Mouse (Mus musculus) MEL-GATA-1-ER (cell line): Measurements from ENCODE around the gene 2010300C02Rik.
"Not testable (repeated sequence)": the region's sequence is repeated elsewhere in the genome, so short reads cannot be mapped to it uniquely, and the experiment has no call there.

Experiments
- DNase-seq: peaks from one replicate; pipeline ENCODE4 v3.0.0-alpha.2; 2012; ENCODE audit warnings: low read depth; ENCODE audit errors: extremely low read depth

The 2010300C02Rik gene

GRCm38 (mm10) chr1:37630412-37631210 is 89.3 kb downstream of the 2010300C02Rik start:
- no peak for DNase-seq

GRCm38 (mm10) chr1:37629876-37630275 is 90.0 kb downstream of the 2010300C02Rik start:
- no peak for DNase-seq

- no peak for DNase-seq
Measured at GRCm38 (mm10) chr1:37628749-37629148, 91.1 kb downstream of the 2010300C02Rik start.

GRCm38 (mm10) chr1:37624185-37624584 is 95.7 kb downstream of the 2010300C02Rik start:
- no peak for DNase-seq

- DNase-seq = no peak
Measured at GRCm38 (mm10) chr1:37622049-37622448, 97.8 kb downstream of the 2010300C02Rik start.

- no peak for DNase-seq
Measured at GRCm38 (mm10) chr1:37619542-37619941, 100.3 kb downstream of the 2010300C02Rik start.

GRCm38 (mm10) chr1:37617047-37617446 is 102.8 kb downstream of the 2010300C02Rik start:
- no peak for DNase-seq

- no peak for DNase-seq
Measured at GRCm38 (mm10) chr1:37616569-37616968, 103.3 kb downstream of the 2010300C02Rik start.

GRCm38 (mm10) chr1:37615290-37616040 is 104.4 kb downstream of the 2010300C02Rik start:
- DNase-seq = no peak

GRCm38 (mm10) chr1:37614836-37615235 is 105.0 kb downstream of the 2010300C02Rik start:
- DNase-seq = no peak

- no peak for DNase-seq
Measured at GRCm38 (mm10) chr1:37614130-37614529, 105.8 kb downstream of the 2010300C02Rik start.

- no peak for DNase-seq
Measured at GRCm38 (mm10) chr1:37611032-37611431, 108.9 kb downstream of the 2010300C02Rik start.

- no peak for DNase-seq
Measured at GRCm38 (mm10) chr1:37610242-37610641, 109.6 kb downstream of the 2010300C02Rik start.

- DNase-seq = not testable (repeated sequence)
Measured at GRCm38 (mm10) chr1:37605694-37606093, 114.2 kb downstream of the 2010300C02Rik start.

- DNase-seq = no peak
Measured at GRCm38 (mm10) chr1:37603206-37603605, 116.7 kb downstream of the 2010300C02Rik start.

- no peak for DNase-seq
Measured at GRCm38 (mm10) chr1:37602268-37602667, 117.6 kb downstream of the 2010300C02Rik start.

GRCm38 (mm10) chr1:37601461-37601860 is 118.4 kb downstream of the 2010300C02Rik start:
- DNase-seq = no peak

GRCm38 (mm10) chr1:37600640-37601175 is 119.2 kb downstream of the 2010300C02Rik start:
- DNase-seq = no peak

GRCm38 (mm10) chr1:37598986-37599385 is 120.9 kb downstream of the 2010300C02Rik start:
- no peak for DNase-seq

- not testable (repeated sequence) for DNase-seq
Measured at GRCm38 (mm10) chr1:37594812-37595211, 125.1 kb downstream of the 2010300C02Rik start.

GRCm38 (mm10) chr1:37585809-37586480 is 133.9 kb downstream of the 2010300C02Rik start:
- peak; percentile 77 for DNase-seq
